Mouse (Mus musculus) embryonic facial prominence, embryonic 10.5 days (tissue): ENCODE results near the gene Prdx5. TPM values are rescaled to one million over a fixed set of nuclear protein-coding genes. Genes with fewer than 3 reads are reported as not detected.
"Not testable (repeated sequence)": the region's sequence is repeated elsewhere in the genome, so short reads cannot be mapped to it uniquely, and the experiment has no call there.

Source experiments
- DNase-seq: peaks from one replicate; pipeline ENCODE4 v3.0.0-alpha.2; 2017; ENCODE audit warnings: low spot score
- H3K27ac ChIP-seq: fragments of 300-500 bp; sonication (generic); replicated peaks from 2 replicates; pipeline ENCODE4 v1.5.1; 2016; ENCODE audit warnings: mild to moderate bottlenecking
- H3K27me3 ChIP-seq: fragments of 300-500 bp; sonication (generic); replicated peaks from 2 replicates; pipeline ENCODE4 v1.6.1; 2016; ENCODE audit warnings: low read depth, mild to moderate bottlenecking; ENCODE audit not compliant: poor library complexity, severe bottlenecking
- H3K36me3 ChIP-seq: fragments of 300-500 bp; sonication (generic); replicated peaks from 2 replicates; pipeline ENCODE4 v1.6.1; 2016; ENCODE audit warnings: mild to moderate bottlenecking, moderate library complexity
- H3K4me1 ChIP-seq: fragments of 300-500 bp; sonication (generic); 2 replicates; pipeline ENCODE4 v1.6.1; 2016
- H3K4me3 ChIP-seq: fragments of 300-500 bp; sonication (generic); 2 replicates; pipeline ENCODE4 v1.5.1; 2016; ENCODE audit warnings: mild to moderate bottlenecking, moderate library complexity
- H3K9me3 ChIP-seq: fragments of 300-500 bp; sonication (generic); 2 replicates; pipeline ENCODE4 v1.6.1; 2016; ENCODE audit warnings: mild to moderate bottlenecking
- WGBS: fragments of 180-500 bp; shearing (Covaris S2); methylation state at CpG from one replicate; pipeline ENCODE4 v1.1.7; 2016; 5-methylcytosine and 5-hydroxymethylcytosine counted together
- polyA plus RNA-seq: library from polyadenylated mRNA; unstranded; fragments of >200 nt; fragmentation: Nextera tagmentation; extraction: Ambion mirVana; gene quantifications from 2 replicates; pipeline ENCODE4 v1.2.1, GENCODE M21; 2016

The Prdx5 gene
- polyA plus RNA-seq, 1 experiment from 2014 or later, result 140 TPM

- Histone ChIP-seq H3K27ac (peak overlapping the region; percentile 94), H3K4me1 (peaks cover 36% of the 10 kb centered on the region), H3K4me3 (peak overlapping the region; percentile 73), H3K36me3 (peaks cover 57% of the 10 kb centered on the region)
- peak; percentile 71 for DNase-seq
- WGBS, result under 1% methylated on average over 30 of the region's 30 CpGs
- H3K27me3 ChIP-seq, H3K9me3 ChIP-seq: not testable (repeated sequence)
Measured at GRCm38 (mm10) chr19:6910306-6910705, 400 bp upstream of the Prdx5 start.

- Histone ChIP-seq H3K4me3 (peak overlapping the region; percentile 73), H3K4me1 (peaks cover 36% of the 10 kb centered on the region), H3K36me3 (peaks cover 67% of the 10 kb centered on the region), H3K27ac (peak overlapping the region; percentile 94), H3K27me3 (no peaks in the 10 kb centered on the region), H3K9me3 (no peaks in the 10 kb centered on the region)
- DNase-seq, result no peak
- WGBS, result 11% methylated on average over 11 of the region's 11 CpGs
Measured at GRCm38 (mm10) chr19:6909021-6909420, 885 bp downstream of the Prdx5 start.

DNA sequence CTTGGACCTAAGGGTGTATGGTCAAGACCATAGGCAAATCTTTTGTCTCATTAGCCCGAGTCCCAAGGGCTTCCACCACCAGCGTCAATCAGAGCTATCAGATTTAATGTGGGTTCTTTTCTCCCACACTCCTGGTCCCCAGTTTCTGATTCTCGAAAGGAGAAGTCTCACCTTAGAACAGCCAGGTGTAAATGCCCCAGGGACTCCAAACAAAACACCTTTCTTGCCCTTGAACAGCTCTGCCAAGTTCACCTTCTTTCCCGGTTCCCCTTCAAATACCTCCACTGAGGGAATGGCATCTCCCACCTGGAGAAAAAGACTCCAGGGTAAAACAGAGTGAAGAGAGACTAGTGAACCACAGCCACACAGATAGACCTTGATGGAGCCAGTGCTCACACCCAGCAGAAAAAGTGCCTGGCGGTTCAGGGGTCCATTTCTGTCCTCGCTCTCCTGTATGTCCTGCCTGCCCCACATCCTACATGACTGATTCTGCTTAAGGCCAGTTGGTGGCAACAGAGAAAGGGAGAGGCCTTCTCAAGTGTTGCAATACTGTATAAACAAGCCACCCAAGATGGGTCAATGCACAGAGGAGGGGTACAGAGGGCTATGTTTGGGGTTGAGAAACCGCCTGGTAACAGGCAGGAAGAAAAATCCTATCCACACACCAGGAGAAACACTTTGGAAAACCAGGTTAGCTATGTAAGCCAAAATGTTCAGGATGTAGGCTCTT is 1.9 kb downstream of the Prdx5 start:
- 89% methylated on average over 7 of the region's 7 CpGs for WGBS
- H3K27me3 ChIP-seq, result no peaks in the 10 kb centered on the region
- DNase-seq, result no peak
- peaks cover 59% of the 10 kb centered on the region for H3K36me3 ChIP-seq
- H3K4me1 ChIP-seq, result peaks cover 36% of the 10 kb centered on the region
- peak overlapping the region; percentile 73 for H3K4me3 ChIP-seq
- no peaks in the 10 kb centered on the region for H3K9me3 ChIP-seq
- H3K27ac ChIP-seq, result no peak overlapping the region

- Histone ChIP-seq H3K36me3 (peaks cover 50% of the 10 kb centered on the region), H3K27ac (no peak overlapping the region), H3K27me3 (no peaks in the 10 kb centered on the region), H3K4me1 (peaks cover 36% of the 10 kb centered on the region), H3K9me3 (no peaks in the 10 kb centered on the region), H3K4me3 (no peak overlapping the region)
- 93% methylated on average over 8 of the region's 8 CpGs for WGBS
- no peak for DNase-seq
Measured at GRCm38 (mm10) chr19:6907094-6907493, 2.8 kb downstream of the Prdx5 start.

DNA sequence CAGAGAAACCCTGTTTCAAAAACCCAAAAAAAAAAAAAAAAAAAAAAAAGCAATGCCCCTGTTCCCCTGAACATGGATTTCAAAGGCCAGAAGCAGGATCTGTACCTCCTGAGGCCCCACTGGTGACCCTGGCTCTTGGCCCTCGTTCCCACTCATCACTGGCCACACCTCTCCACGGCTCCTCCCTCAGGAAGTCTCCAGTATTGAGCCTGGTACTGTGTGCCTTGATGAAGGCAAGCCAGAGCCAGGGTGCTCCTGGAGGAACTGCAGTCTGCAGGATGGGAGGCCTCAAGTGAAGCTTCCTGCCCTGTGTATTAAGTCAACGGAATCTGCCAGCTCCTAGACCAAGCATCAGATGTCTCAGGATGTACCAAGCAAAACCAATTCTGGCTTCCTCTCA is 3.7 kb downstream of the Prdx5 start:
- Histone ChIP-seq H3K9me3 (no peaks in the 10 kb centered on the region), H3K4me3 (no peak overlapping the region), H3K36me3 (peaks cover 42% of the 10 kb centered on the region), H3K27me3 (no peaks in the 10 kb centered on the region), H3K4me1 (peaks cover 29% of the 10 kb centered on the region), H3K27ac (no peak overlapping the region)
- 86% methylated on average over 3 of the region's 3 CpGs for WGBS
- no peak for DNase-seq

DNA sequence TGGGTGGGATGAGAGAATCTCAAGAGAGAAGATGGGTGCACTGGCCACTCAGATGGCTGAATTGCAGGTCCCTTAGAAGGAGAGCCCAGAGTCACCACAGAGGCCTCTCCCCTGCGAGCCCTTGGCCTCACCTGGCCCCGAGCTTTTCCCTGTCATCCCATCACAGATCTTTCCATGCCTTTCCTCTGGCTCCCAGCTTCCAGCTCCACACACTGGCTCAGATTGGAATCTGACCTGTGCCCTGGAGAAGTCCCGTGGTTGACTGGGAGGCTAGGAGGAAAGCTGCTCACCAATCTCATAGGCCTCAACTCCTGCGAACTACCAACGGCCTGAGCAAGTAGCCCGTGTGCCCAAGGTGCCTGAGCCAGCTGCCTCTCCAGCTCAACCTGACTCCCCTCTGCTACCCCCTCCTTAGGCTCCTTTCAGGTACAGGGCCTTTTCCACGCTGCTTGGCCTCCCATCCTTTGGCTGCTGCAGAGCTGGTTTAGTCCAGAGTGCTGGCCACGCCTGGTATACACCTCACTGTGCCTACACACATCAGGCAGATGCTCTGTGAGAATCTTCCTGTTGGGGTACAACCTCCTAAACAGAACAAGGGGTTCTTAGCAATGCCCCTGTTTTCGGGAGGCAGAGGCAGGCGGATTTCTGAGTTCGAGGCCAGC is 4.3 kb downstream of the Prdx5 start:
- no peaks in the 10 kb centered on the region for H3K27me3 ChIP-seq
- no peak for DNase-seq
- H3K36me3 ChIP-seq, result peaks cover 38% of the 10 kb centered on the region
- WGBS, result 90% methylated on average over 11 of the region's 11 CpGs
- H3K4me3 ChIP-seq, result no peak overlapping the region
- no peak overlapping the region for H3K27ac ChIP-seq
- H3K9me3 ChIP-seq, result no peaks in the 10 kb centered on the region
- peaks cover 25% of the 10 kb centered on the region for H3K4me1 ChIP-seq

GRCm38 (mm10) chr19:6904846-6905245 is 5.1 kb downstream of the Prdx5 start:
- WGBS, result 76% methylated on average over 2 of the region's 2 CpGs
- Histone ChIP-seq H3K4me1 (peaks cover 25% of the 10 kb centered on the region), H3K27me3 (no peaks in the 10 kb centered on the region), H3K9me3 (peaks cover 2% of the 10 kb centered on the region; the same call in 1 of the 2 replicates), H3K27ac (no peak overlapping the region), H3K4me3 (no peak overlapping the region), H3K36me3 (peaks cover 38% of the 10 kb centered on the region)
- no peak for DNase-seq

- Histone ChIP-seq H3K4me1 (peaks cover 10% of the 10 kb centered on the region), H3K4me3 (no peak overlapping the region), H3K36me3 (peaks cover 38% of the 10 kb centered on the region), H3K9me3 (peaks cover 2% of the 10 kb centered on the region; the same call in 1 of the 2 replicates), H3K27me3 (no peaks in the 10 kb centered on the region), H3K27ac (no peak overlapping the region)
- 100% methylated on average over 1 of the region's 1 CpGs for WGBS
- no peak for DNase-seq
Measured at GRCm38 (mm10) chr19:6903031-6903430, 6.9 kb downstream of the Prdx5 start.

- DNase-seq, result no peak
- H3K27me3 ChIP-seq, result no peaks in the 10 kb centered on the region
- no peaks in the 10 kb centered on the region for H3K4me1 ChIP-seq
- H3K27ac ChIP-seq, result no peak overlapping the region
- H3K4me3 ChIP-seq, result no peak overlapping the region
- H3K9me3 ChIP-seq, result peaks cover 9% of the 10 kb centered on the region
- peaks cover 9% of the 10 kb centered on the region for H3K36me3 ChIP-seq
- WGBS, result 85% methylated on average over 4 of the region's 4 CpGs
Measured at GRCm38 (mm10) chr19:6899641-6900040, 10.3 kb downstream of the Prdx5 start.

DNA sequence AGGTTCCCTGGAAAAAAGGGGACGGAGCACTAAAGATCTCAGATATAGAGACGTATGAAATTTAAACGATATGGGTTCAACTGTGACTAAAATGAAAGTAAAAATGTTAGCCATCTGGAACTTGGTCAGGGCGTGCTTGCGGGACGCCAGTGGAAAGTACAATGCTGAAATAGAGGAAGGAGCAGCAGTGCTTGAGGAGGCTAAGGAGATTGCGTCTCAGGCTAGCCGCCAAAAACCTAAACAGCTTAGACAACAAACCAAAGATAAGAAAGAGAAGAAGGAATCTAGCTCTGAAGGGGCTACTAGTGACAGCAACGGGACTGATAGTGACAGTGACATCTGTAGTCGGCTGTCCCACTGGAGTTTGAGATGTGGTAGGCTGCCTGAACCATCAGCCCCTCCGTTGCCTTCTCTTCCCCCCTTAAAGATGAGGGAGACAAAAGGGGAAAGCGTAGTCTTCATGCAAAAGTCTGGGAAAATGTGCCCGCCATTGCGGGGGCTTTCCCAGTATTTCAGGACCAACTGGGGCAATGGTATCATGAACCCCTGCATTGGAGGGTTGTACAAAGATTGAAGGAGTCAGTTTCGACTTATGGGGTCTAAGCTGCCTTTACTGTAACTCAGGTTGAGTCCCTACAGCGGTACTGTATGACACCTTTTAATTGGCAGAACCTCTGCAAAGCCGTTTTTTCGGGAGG is 14.1 kb downstream of the Prdx5 start:
- H3K4me1 ChIP-seq, H3K4me3 ChIP-seq, H3K9me3 ChIP-seq, H3K27me3 ChIP-seq, H3K36me3 ChIP-seq, H3K27ac ChIP-seq, DNase-seq: not testable (repeated sequence)
- 91% methylated on average over 18 of the region's 18 CpGs for whole genome bisulfite sequencing

- Histone ChIP-seq H3K27me3 (no peaks in the 10 kb centered on the region), H3K27ac (no peak overlapping the region), H3K4me1 (no peaks in the 10 kb centered on the region), H3K36me3 (no peaks in the 10 kb centered on the region), H3K9me3 (peaks cover 6% of the 10 kb centered on the region), H3K4me3 (no peak overlapping the region)
- no peak for DNase-seq
- WGBS, result 94% methylated on average over 14 of the region's 14 CpGs
Measured at GRCm38 (mm10) chr19:6893731-6894451, 16.0 kb downstream of the Prdx5 start.

DNA sequence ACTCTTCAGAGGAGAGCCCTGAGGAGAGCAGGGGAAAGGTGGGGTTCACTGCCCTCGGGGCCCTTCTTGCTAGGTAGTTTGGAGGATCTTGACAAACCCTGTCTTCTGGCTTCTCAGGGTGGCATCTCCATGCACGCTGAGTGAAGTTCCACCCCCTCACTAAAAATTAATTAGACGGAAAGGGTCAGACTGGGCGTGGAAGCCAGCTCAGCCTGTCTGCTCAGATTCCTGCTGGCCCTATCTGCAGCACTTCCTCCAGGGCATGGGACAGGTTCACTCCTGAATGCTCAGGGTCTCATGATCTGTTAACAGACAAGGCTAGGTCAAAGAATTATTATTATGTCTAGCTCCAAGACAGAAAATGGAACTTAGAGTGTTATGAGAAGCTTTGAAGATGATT is 17.4 kb downstream of the Prdx5 start:
- H3K4me1 ChIP-seq, result no peaks in the 10 kb centered on the region
- no peak overlapping the region for H3K4me3 ChIP-seq
- H3K27me3 ChIP-seq, result no peaks in the 10 kb centered on the region
- H3K36me3 ChIP-seq, result no peaks in the 10 kb centered on the region
- no peak for DNase-seq
- H3K9me3 ChIP-seq, result peaks cover 6% of the 10 kb centered on the region
- no peak overlapping the region for H3K27ac ChIP-seq
- 60% methylated on average over 4 of the region's 4 CpGs for WGBS
